Mouse (Mus musculus): ENCODE measurements around the gene Dph5. TPM values are rescaled to one million over a fixed set of nuclear protein-coding genes. Genes with fewer than 3 reads are reported as not detected.

The Dph5 gene
- polyA plus RNA-seq, 1 experiment = 8.8 TPM

DNA sequence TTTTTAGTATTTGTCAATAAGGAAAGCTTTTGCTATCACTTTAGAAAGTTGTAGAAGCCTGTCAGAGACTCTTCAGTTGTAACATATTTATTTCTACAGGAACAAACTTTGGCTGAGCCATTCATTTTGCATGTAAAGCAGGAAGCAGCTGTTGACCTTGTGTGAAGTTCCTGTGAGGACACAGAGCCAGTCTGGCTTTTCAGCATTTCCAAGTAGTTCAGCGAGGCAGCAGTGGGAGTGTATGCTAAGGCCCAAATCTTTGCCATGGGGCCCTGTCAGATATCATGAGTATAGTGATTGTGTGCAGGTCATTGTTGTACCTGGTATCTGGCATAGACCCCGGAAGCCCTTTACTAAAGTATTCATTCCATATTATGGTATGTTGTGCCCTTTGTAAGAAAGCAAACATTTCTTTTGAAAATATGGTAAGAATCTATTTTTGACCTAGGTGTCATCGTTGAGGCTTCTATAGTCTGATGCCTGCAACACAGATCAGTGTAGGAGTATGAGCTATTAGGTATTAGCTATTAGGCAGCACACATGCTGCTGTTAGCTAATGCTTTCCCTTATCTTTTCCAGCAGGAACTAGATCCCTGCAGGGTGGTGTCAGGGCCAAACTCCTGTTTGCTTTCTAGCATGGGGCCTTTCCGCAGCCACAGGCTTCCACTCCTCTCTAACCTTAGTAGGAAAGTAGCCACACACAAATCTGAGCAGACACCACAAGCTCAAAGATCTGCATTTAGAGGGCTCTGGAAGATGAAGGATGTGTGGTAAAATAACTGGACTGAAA, 37.0 kb downstream of the Dph5 start:
- Histone ChIP-seq H3K4me2 (ENCODE audit: low read depth) (no peak overlapping the region), H3ac (ENCODE audit: control insufficient read depth, insufficient read length) (no peak overlapping the region), H3K36me3 (ENCODE audit: control insufficient read depth, insufficient read depth) (peaks cover 24% of the 10 kb centered on the region), H3K4me3 (no peak overlapping the region), H3K79me2 (ENCODE audit: control insufficient read depth, insufficient read depth) (no peaks in the 10 kb centered on the region), H3K27me3 (ENCODE audit: control insufficient read depth, insufficient read depth, insufficient read length) (no peaks in the 10 kb centered on the region)
- no peak for TF ChIP-seq CEBPB (IDR thresholded peaks at IDR 0.05; ENCODE audit: insufficient read depth, poor library complexity, severe bottlenecking)
- no peak for TF ChIP-seq E2F4 (IDR thresholded peaks at IDR 0.05; ENCODE audit: insufficient read depth)
- no peak for TF ChIP-seq POLR2AphosphoS2 (IDR thresholded peaks at IDR 0.05; ENCODE audit: insufficient read length, low read depth)
- no peak for TF ChIP-seq TCF3 (IDR thresholded peaks at IDR 0.05; ENCODE audit: insufficient read length, low read depth)
- no peak for TF ChIP-seq SRF (IDR thresholded peaks at IDR 0.05; ENCODE audit: control insufficient read depth, insufficient read length, low read depth)
- no peak for TF ChIP-seq USF1 (IDR thresholded peaks at IDR 0.05; ENCODE audit: low read depth)
- no peak for TF ChIP-seq POLR2A (IDR thresholded peaks at IDR 0.05; ENCODE audit: insufficient read length, low read depth)
- no peak for TF ChIP-seq MYOD1 (IDR thresholded peaks at IDR 0.05; ENCODE audit: control insufficient read depth in 1 of 3, insufficient read length in 2 of 3, low read depth in 2 of 3)
- no peak for TF ChIP-seq MYOG (IDR thresholded peaks at IDR 0.05; ENCODE audit: control insufficient read depth in 1 of 3, insufficient read depth in 1 of 3, insufficient read length in 2 of 3, low read depth in 2 of 3)
- no peak for TF ChIP-seq TCF12 (IDR thresholded peaks at IDR 0.05; ENCODE audit: insufficient read depth, poor library complexity, severe bottlenecking)
- no peak for TF ChIP-seq REST (IDR thresholded peaks at IDR 0.05; ENCODE audit: insufficient read depth, insufficient read length)
- TF ChIP-seq MAX (IDR thresholded peaks at IDR 0.05; ENCODE audit: low read depth) = no peak

- Histone ChIP-seq H3K4me2 (ENCODE audit: low read depth) (no peak overlapping the region), H3ac (ENCODE audit: control insufficient read depth, insufficient read length) (no peak overlapping the region), H3K4me3 (no peak overlapping the region), H3K36me3 (ENCODE audit: control insufficient read depth, insufficient read depth) (peaks cover 24% of the 10 kb centered on the region), H3K79me2 (ENCODE audit: control insufficient read depth, insufficient read depth) (no peaks in the 10 kb centered on the region), H3K27me3 (ENCODE audit: control insufficient read depth, insufficient read depth, insufficient read length) (no peaks in the 10 kb centered on the region)
- no peak for TF ChIP-seq MYOD1 (IDR thresholded peaks at IDR 0.05; ENCODE audit: control insufficient read depth in 1 of 3, insufficient read length in 2 of 3, low read depth in 2 of 3)
- TF ChIP-seq POLR2A (IDR thresholded peaks at IDR 0.05; ENCODE audit: insufficient read length, low read depth) = no peak
- no peak for TF ChIP-seq USF1 (IDR thresholded peaks at IDR 0.05; ENCODE audit: low read depth)
- no peak for TF ChIP-seq SRF (IDR thresholded peaks at IDR 0.05; ENCODE audit: control insufficient read depth, insufficient read length, low read depth)
- no peak for TF ChIP-seq TCF12 (IDR thresholded peaks at IDR 0.05; ENCODE audit: insufficient read depth, poor library complexity, severe bottlenecking)
- no peak for TF ChIP-seq MYOG (IDR thresholded peaks at IDR 0.05; ENCODE audit: control insufficient read depth in 1 of 3, insufficient read depth in 1 of 3, insufficient read length in 2 of 3, low read depth in 2 of 3)
- no peak for TF ChIP-seq REST (IDR thresholded peaks at IDR 0.05; ENCODE audit: insufficient read depth, insufficient read length)
- no peak for TF ChIP-seq CEBPB (IDR thresholded peaks at IDR 0.05; ENCODE audit: insufficient read depth, poor library complexity, severe bottlenecking)
- no peak for TF ChIP-seq POLR2AphosphoS2 (IDR thresholded peaks at IDR 0.05; ENCODE audit: insufficient read length, low read depth)
- TF ChIP-seq MAX (IDR thresholded peaks at IDR 0.05; ENCODE audit: low read depth) = no peak
- TF ChIP-seq E2F4 (IDR thresholded peaks at IDR 0.05; ENCODE audit: insufficient read depth) = no peak
- TF ChIP-seq TCF3 (IDR thresholded peaks at IDR 0.05; ENCODE audit: insufficient read length, low read depth) = no peak
Measured at GRCm38 (mm10) chr3:115926531-115926930, 38.9 kb downstream of the Dph5 start.

- no peaks in the 10 kb centered on the region for H3K79me2 ChIP-seq (ENCODE audit: control insufficient read depth, insufficient read depth)
- no peak overlapping the region for H3K4me3 ChIP-seq
- no peaks in the 10 kb centered on the region for H3K27me3 ChIP-seq (ENCODE audit: control insufficient read depth, insufficient read depth, insufficient read length)
- peaks cover 12% of the 10 kb centered on the region for H3K36me3 ChIP-seq (ENCODE audit: control insufficient read depth, insufficient read depth)
- no peak overlapping the region for H3K4me2 ChIP-seq (ENCODE audit: low read depth)
- TF ChIP-seq SRF (IDR thresholded peaks at IDR 0.05; ENCODE audit: control insufficient read depth, insufficient read length, low read depth) (no peak), POLR2A (IDR thresholded peaks at IDR 0.05; ENCODE audit: insufficient read length, low read depth) (no peak)
- no peak overlapping the region for H3ac ChIP-seq (ENCODE audit: control insufficient read depth, insufficient read length)
Measured at GRCm38 (mm10) chr3:115931701-115932100, 44.1 kb downstream of the Dph5 start.

DNA sequence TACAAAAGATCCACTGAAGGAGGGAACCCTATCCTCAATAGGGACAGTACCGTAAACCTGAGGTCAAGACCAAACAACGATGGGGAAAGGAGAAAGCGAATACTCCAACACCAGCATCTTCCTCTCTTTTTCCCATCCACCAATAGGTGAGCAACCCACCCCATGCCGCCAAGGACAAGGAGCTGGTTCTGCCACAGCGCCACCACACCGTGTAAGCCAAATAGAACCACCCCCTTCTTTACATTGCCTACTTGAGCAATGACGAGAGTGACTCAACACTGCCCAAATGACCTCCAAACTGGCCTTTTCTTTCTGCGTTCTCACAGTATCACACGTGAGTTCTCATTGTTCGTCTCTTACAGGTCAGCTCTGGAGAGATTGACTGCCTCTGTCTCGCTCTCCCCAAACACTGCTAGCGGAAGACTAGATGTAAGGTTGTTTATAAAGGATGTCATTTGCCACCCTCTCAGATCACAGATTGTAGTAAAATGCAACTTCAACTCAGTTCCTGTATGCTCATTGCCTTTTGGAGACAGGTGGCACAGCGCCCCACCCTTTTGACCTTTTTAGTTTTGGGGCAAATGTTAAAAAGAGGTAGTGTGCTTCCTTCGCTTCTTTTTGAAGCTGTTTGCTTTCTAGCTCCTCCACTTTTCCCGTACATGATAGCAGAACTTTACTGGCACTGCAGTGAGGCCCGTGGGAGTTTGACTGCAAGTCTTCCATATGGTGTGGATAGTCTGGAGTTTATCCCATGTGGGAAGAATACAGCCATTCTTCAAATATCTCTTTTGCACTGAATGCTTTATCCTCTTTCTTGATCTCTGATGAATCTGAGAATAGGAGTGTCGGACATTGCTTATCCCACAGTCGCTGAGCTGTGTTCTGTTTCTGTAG, 45.9 kb downstream of the Dph5 start:
- no peaks in the 10 kb centered on the region for H3K27me3 ChIP-seq (ENCODE audit: control insufficient read depth, insufficient read depth, insufficient read length)
- no peak overlapping the region for H3K4me2 ChIP-seq (ENCODE audit: low read depth)
- no peak overlapping the region for H3ac ChIP-seq (ENCODE audit: control insufficient read depth, insufficient read length)
- peaks cover under 1% of the 10 kb centered on the region for H3K36me3 ChIP-seq (ENCODE audit: control insufficient read depth, insufficient read depth)
- TF ChIP-seq MYOG (IDR thresholded peaks at IDR 0.05; ENCODE audit: control insufficient read depth in 1 of 3, insufficient read depth in 1 of 3, insufficient read length in 2 of 3, low read depth in 2 of 3) (no peak), MYOD1 (IDR thresholded peaks at IDR 0.05; ENCODE audit: control insufficient read depth in 1 of 3, insufficient read length in 2 of 3, low read depth in 2 of 3) (no peak), MAX (IDR thresholded peaks at IDR 0.05; ENCODE audit: low read depth) (no peak), CEBPB (IDR thresholded peaks at IDR 0.05; ENCODE audit: insufficient read depth, poor library complexity, severe bottlenecking) (no peak), USF1 (IDR thresholded peaks at IDR 0.05; ENCODE audit: low read depth) (no peak), REST (IDR thresholded peaks at IDR 0.05; ENCODE audit: insufficient read depth, insufficient read length) (no peak), SRF (IDR thresholded peaks at IDR 0.05; ENCODE audit: control insufficient read depth, insufficient read length, low read depth) (no peak), TCF3 (IDR thresholded peaks at IDR 0.05; ENCODE audit: insufficient read length, low read depth) (no peak), POLR2AphosphoS2 (IDR thresholded peaks at IDR 0.05; ENCODE audit: insufficient read length, low read depth) (no peak), TCF12 (IDR thresholded peaks at IDR 0.05; ENCODE audit: insufficient read depth, poor library complexity, severe bottlenecking) (no peak), E2F4 (IDR thresholded peaks at IDR 0.05; ENCODE audit: insufficient read depth) (no peak), POLR2A (IDR thresholded peaks at IDR 0.05; ENCODE audit: insufficient read length, low read depth) (no peak)
- no peaks in the 10 kb centered on the region for H3K79me2 ChIP-seq (ENCODE audit: control insufficient read depth, insufficient read depth)
- no peak overlapping the region for H3K4me3 ChIP-seq
